Mouse (Mus musculus) midbrain, embryonic 11.5 days (tissue): Measurements from ENCODE around the gene Prkg1. TPM values are rescaled to one million over a fixed set of nuclear protein-coding genes. Genes with fewer than 3 reads are reported as not detected.
A peak's percentile ranks its signal among the peaks of the same experiment; 100 is the strongest.

Experiments used
- ATAC-seq: fragments of 200-750 bp; cut with Nextera tagmentation; 2 replicates; pipeline ENCODE4 v1.8.0; 2017; ENCODE audit warnings: moderate TSS enrichment, moderate library complexity; ENCODE audit not compliant: low FRiP score
- DNase-seq: peaks from one replicate; pipeline ENCODE4 v3.0.0; 2015; ENCODE audit warnings: low spot score; ENCODE audit errors: missing footprints
- H3K27ac ChIP-seq: fragments of 300-500 bp; sonication (generic); 2 replicates; pipeline ENCODE4 v1.5.1; 2014; ENCODE audit warnings: low read depth, low read length
- H3K27me3 ChIP-seq: fragments of 300-500 bp; sonication (generic); 2 replicates; pipeline ENCODE4 v1.6.1; 2014; ENCODE audit warnings: mild to moderate bottlenecking, low read length, moderate library complexity, mixed read lengths; ENCODE audit not compliant: control insufficient read depth, insufficient read depth
- H3K36me3 ChIP-seq: fragments of 300-500 bp; sonication (generic); 2 replicates; pipeline ENCODE4 v1.6.1; 2014; ENCODE audit warnings: mild to moderate bottlenecking, low read length, moderate library complexity, mixed read lengths; ENCODE audit not compliant: control insufficient read depth, insufficient read depth
- H3K4me1 ChIP-seq: fragments of 300-500 bp; sonication (generic); 2 replicates; pipeline ENCODE4 v1.6.1; 2014; ENCODE audit warnings: low read length; ENCODE audit not compliant: control insufficient read depth, insufficient read depth
- H3K4me2 ChIP-seq: fragments of 300-500 bp; sonication (generic); 2 replicates; pipeline ENCODE4 v1.6.1; 2014; ENCODE audit warnings: mild to moderate bottlenecking, moderate library complexity
- H3K4me3 ChIP-seq: fragments of 300-500 bp; sonication (generic); 2 replicates; pipeline ENCODE4 v1.5.1; 2014; ENCODE audit warnings: low read depth, low read length
- H3K9ac ChIP-seq: fragments of 300-500 bp; sonication (generic); 2 replicates; pipeline ENCODE4 v1.6.1; 2014; ENCODE audit warnings: low read length
- H3K9me3 ChIP-seq: fragments of 300-500 bp; sonication (generic); 2 replicates; pipeline ENCODE4 v1.6.1; 2016; ENCODE audit warnings: low read length; ENCODE audit not compliant: control insufficient read depth
- WGBS: fragments of 180-500 bp; shearing (Covaris S2); extraction: QIAGEN DNeasy Blood & Tissue Kit; methylation state at CpG from one replicate; pipeline ENCODE4 v1.1.7; 2014; 5-methylcytosine and 5-hydroxymethylcytosine counted together
- polyA plus RNA-seq: library from polyadenylated mRNA; unstranded; fragments of >200 nt; fragmentation: Nextera tagmentation; extraction: Ambion mirVana; gene quantifications from 2 replicates; pipeline ENCODE4 v1.2.1, GENCODE M21; 2014

Prkg1 gene
- polyA plus RNA-seq, 1 experiment from 2014 or later, result 4.9 TPM

- Histone ChIP-seq H3K4me1 (peaks cover 5% of the 10 kb centered on the region), H3K27ac (no peak overlapping the region), H3K9ac (no peak overlapping the region), H3K4me2 (no peak overlapping the region), H3K27me3 (no peaks in the 10 kb centered on the region), H3K4me3 (no peak overlapping the region), H3K36me3 (no peaks in the 10 kb centered on the region), H3K9me3 (no peaks in the 10 kb centered on the region)
- 54% methylated on average over 4 of the region's 4 CpGs for WGBS
- peak; percentile 57; the same call in 1 of the 2 replicates for ATAC-seq
- peak; percentile 85 for DNase-seq
Observed at GRCm38 (mm10) chr19:31114690-31115089, 650.1 kb downstream of the Prkg1 start.

- Histone ChIP-seq H3K27me3 (no peaks in the 10 kb centered on the region), H3K4me3 (no peak overlapping the region), H3K36me3 (no peaks in the 10 kb centered on the region), H3K4me2 (no peak overlapping the region), H3K4me1 (no peaks in the 10 kb centered on the region), H3K27ac (no peak overlapping the region), H3K9me3 (no peaks in the 10 kb centered on the region), H3K9ac (no peak overlapping the region)
- DNase-seq, result no peak
- WGBS, result 50% methylated on average over 9 of the region's 9 CpGs
- ATAC-seq, result no peak
Observed at GRCm38 (mm10) chr19:31106835-31107554, 657.8 kb downstream of the Prkg1 start.

GRCm38 (mm10) chr19:31106036-31106435 is 658.8 kb downstream of the Prkg1 start:
- no peak overlapping the region for H3K9ac ChIP-seq
- H3K27ac ChIP-seq, result no peak overlapping the region
- 28% methylated on average over 3 of the region's 3 CpGs for WGBS
- no peak overlapping the region for H3K4me3 ChIP-seq
- no peaks in the 10 kb centered on the region for H3K9me3 ChIP-seq
- H3K27me3 ChIP-seq, result no peaks in the 10 kb centered on the region
- H3K4me2 ChIP-seq, result no peak overlapping the region
- no peaks in the 10 kb centered on the region for H3K36me3 ChIP-seq
- ATAC-seq (no peak), DNase-seq (no peak)
- no peaks in the 10 kb centered on the region for H3K4me1 ChIP-seq

GRCm38 (mm10) chr19:31104764-31105163 is 660.1 kb downstream of the Prkg1 start:
- Histone ChIP-seq H3K9me3 (no peaks in the 10 kb centered on the region), H3K4me3 (no peak overlapping the region), H3K4me2 (no peak overlapping the region), H3K4me1 (no peaks in the 10 kb centered on the region), H3K27me3 (no peaks in the 10 kb centered on the region), H3K9ac (no peak overlapping the region), H3K27ac (no peak overlapping the region), H3K36me3 (no peaks in the 10 kb centered on the region)
- no peak for DNase-seq
- 85% methylated on average over 6 of the region's 6 CpGs for WGBS
- ATAC-seq, result no peak

GRCm38 (mm10) chr19:31099369-31099768 is 665.5 kb downstream of the Prkg1 start:
- Histone ChIP-seq H3K4me2 (no peak overlapping the region), H3K4me1 (no peaks in the 10 kb centered on the region), H3K9ac (no peak overlapping the region), H3K27ac (no peak overlapping the region), H3K36me3 (no peaks in the 10 kb centered on the region), H3K27me3 (no peaks in the 10 kb centered on the region), H3K9me3 (no peaks in the 10 kb centered on the region), H3K4me3 (no peak overlapping the region)
- ATAC-seq, result no peak
- 86% methylated on average over 3 of the region's 3 CpGs for WGBS
- DNase-seq, result no peak

- H3K36me3 ChIP-seq, result no peaks in the 10 kb centered on the region
- no peaks in the 10 kb centered on the region for H3K4me1 ChIP-seq
- WGBS, result 75% methylated on average over 3 of the region's 3 CpGs
- no peak overlapping the region for H3K4me2 ChIP-seq
- no peaks in the 10 kb centered on the region for H3K9me3 ChIP-seq
- H3K27ac ChIP-seq, result no peak overlapping the region
- no peaks in the 10 kb centered on the region for H3K27me3 ChIP-seq
- H3K4me3 ChIP-seq, result no peak overlapping the region
- ATAC-seq (no peak), DNase-seq (no peak)
- no peak overlapping the region for H3K9ac ChIP-seq
Observed at GRCm38 (mm10) chr19:31097857-31098256, 667.0 kb downstream of the Prkg1 start.

- Histone ChIP-seq H3K36me3 (peaks cover 19% of the 10 kb centered on the region), H3K9me3 (no peaks in the 10 kb centered on the region; the same call in 1 of the 2 replicates), H3K9ac (peak overlapping the region; percentile 85), H3K4me3 (peak overlapping the region; percentile 69), H3K27me3 (no peaks in the 10 kb centered on the region), H3K27ac (no peak overlapping the region), H3K4me2 (peak overlapping the region; percentile 89), H3K4me1 (peaks cover 6% of the 10 kb centered on the region)
- no peak for DNase-seq
- ATAC-seq, result no peak
- 92% methylated on average over 8 of the region's 8 CpGs for WGBS
Observed at GRCm38 (mm10) chr19:31083761-31084160, 681.1 kb downstream of the Prkg1 start.

GRCm38 (mm10) chr19:31082662-31083429 is 682.0 kb downstream of the Prkg1 start, which contains the start of gene Cstf2t:
Gene Cstf2t, plus strand, starts transcription at chr19:31082837.
- peak within 1 kb of the TSS; percentile 57 for H3K27ac ChIP-seq
- H3K9me3 ChIP-seq, result no peaks in the 10 kb centered on the region; the same call in 1 of the 2 replicates
- peak; percentile 99 for ATAC-seq
- peak within 1 kb of the TSS; percentile 85 for H3K9ac ChIP-seq
- peak; percentile 100 for DNase-seq
- WGBS, result 3% methylated on average over 56 of the region's 56 CpGs
- no peaks in the 10 kb centered on the region for H3K27me3 ChIP-seq
- H3K4me2 ChIP-seq, result peak within 1 kb of the TSS; percentile 89
- H3K4me3 ChIP-seq, result peak within 1 kb of the TSS; percentile 69
- H3K36me3 ChIP-seq, result peaks cover 19% of the 10 kb centered on the region
- H3K4me1 ChIP-seq, result peaks cover 6% of the 10 kb centered on the region

GRCm38 (mm10) chr19:31082226-31082625 is 682.6 kb downstream of the Prkg1 start:
- no peaks in the 10 kb centered on the region; the same call in 1 of the 2 replicates for H3K9me3 ChIP-seq
- H3K4me2 ChIP-seq, result peak overlapping the region; percentile 47
- peak overlapping the region; percentile 61; the same call in 1 of the 2 replicates for H3K9ac ChIP-seq
- H3K27ac ChIP-seq, result peak overlapping the region; percentile 36; the same call in 1 of the 2 replicates
- DNase-seq (no peak), ATAC-seq (peak; percentile 74)
- peak overlapping the region; percentile 69 for H3K4me3 ChIP-seq
- no peaks in the 10 kb centered on the region for H3K27me3 ChIP-seq
- H3K36me3 ChIP-seq, result peaks cover 19% of the 10 kb centered on the region
- peaks cover 6% of the 10 kb centered on the region for H3K4me1 ChIP-seq
- WGBS, result 19% methylated on average over 7 of the region's 7 CpGs
